Mouse (Mus musculus): ENCODE measurements around the gene Nxnl2.
A peak's percentile ranks its signal among the peaks of the same experiment; 100 is the strongest.
"Not testable (repeated sequence)": the region's sequence is repeated elsewhere in the genome, so short reads cannot be mapped to it uniquely, and the experiment has no call there.

DNA sequence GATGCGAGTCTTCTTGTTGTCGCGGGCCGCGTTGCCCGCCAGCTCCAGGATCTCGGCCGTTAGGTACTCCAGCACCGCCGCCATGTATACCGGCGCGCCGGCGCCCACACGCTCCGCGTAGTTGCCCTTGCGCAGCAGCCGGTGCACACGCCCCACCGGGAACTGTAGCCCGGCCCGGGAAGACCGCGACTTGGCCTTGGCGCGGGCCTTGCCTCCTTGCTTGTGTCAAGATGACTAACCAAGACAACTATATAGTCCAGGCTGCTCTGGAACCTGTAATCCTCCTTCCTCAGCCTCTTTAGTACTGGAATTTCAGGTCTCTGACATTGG, 32.0 kb downstream of the Nxnl2 start:
- peak; percentile 9; the same call in 1 of the 2 replicates for TF ChIP-seq CTCF (IDR thresholded peaks at IDR 0.05; ENCODE audit: low read depth)
- not testable (repeated sequence) for TF ChIP-seq EP300 (IDR thresholded peaks at IDR 0.05; ENCODE audit: low read depth)

Data from heart, postnatal 0 days (tissue).